Mouse (Mus musculus): Measurements from ENCODE around the gene Rpl11.
"Not testable (repeated sequence)": the region's sequence is repeated elsewhere in the genome, so short reads cannot be mapped to it uniquely, and the experiment has no call there.

Gene Rpl11

DNA sequence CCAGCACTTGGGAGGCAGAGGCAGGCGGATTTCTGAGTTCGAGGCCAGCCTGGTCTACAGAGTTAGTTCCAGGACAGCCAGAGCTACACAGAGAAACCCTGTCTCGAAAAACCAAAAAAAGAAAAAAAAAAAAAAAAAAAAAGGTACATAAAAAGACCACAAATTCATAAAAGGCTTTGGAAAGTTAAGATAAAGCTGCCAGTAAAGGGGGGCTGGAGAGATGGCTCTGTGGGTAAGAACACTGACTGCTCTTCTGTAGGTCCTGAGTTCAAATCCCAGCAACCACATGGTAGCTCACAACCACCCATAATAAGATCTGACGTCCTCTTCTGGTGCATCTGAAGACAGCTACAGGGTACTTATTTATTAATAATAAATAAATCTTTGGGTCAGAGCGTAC, 73.0 kb downstream of the Rpl11 start:
- DNase-seq (ENCODE audit: low read depth, low spot score): not testable (repeated sequence)

Measured in forelimb bud, embryonic 11.5 days (tissue).